Mouse (Mus musculus) bone marrow macrophage, adult 2 months (primary cell): ENCODE measurements around the gene Coro2b. TPM values are rescaled to one million over a fixed set of nuclear protein-coding genes. Genes with fewer than 3 reads are reported as not detected.
"Not testable (repeated sequence)": the region's sequence is repeated elsewhere in the genome, so short reads cannot be mapped to it uniquely, and the experiment has no call there.

Source experiments
- H3K27ac ChIP-seq: 2 replicates; pipeline ENCODE4 v1.5.1; 2012; ENCODE audit warnings: low read depth, low read length; ENCODE audit not compliant: insufficient read depth
- H3K4me1 ChIP-seq: 2 replicates; pipeline ENCODE4 v1.6.1; 2012; ENCODE audit warnings: low read length; ENCODE audit not compliant: control insufficient read depth, insufficient read depth
- H3K4me3 ChIP-seq: 2 replicates; pipeline ENCODE4 v1.5.1; 2012; ENCODE audit warnings: mild to moderate bottlenecking, low read length, moderate library complexity; ENCODE audit not compliant: insufficient read depth
- CTCF ChIP-seq: IDR thresholded peaks from 2 replicates; pipeline ENCODE4 v1.5.1; 2012; ENCODE audit warnings: low read depth, mild to moderate bottlenecking, low read length, moderate library complexity
- POLR2A ChIP-seq: IDR thresholded peaks from 2 replicates; pipeline ENCODE4 v1.6.1; 2012; ENCODE audit warnings: mild to moderate bottlenecking, low read depth, low read length, borderline replicate concordance
- polyA plus RNA-seq: library from polyadenylated mRNA; stranded (reverse); fragments of >200 nt; gene quantifications from 2 replicates; pipeline ENCODE4 v1.2.4, GENCODE M21; 2012; ENCODE audit not compliant: missing spikeins, insufficient read depth, insufficient read length

Gene Coro2b
- polyA plus RNA-seq, 1 experiment = 0.87 TPM

GRCm38 (mm10) chr9:62451585-62452372, 85.1 kb downstream of the Coro2b start:
- Histone ChIP-seq H3K4me1 (peaks cover 18% of the 10 kb centered on the region), H3K4me3 (no peak overlapping the region), H3K27ac (no peak overlapping the region)
- no peak for TF ChIP-seq CTCF
- no peak for TF ChIP-seq POLR2A

GRCm38 (mm10) chr9:62450862-62451261, 86.0 kb downstream of the Coro2b start:
- no peak for TF ChIP-seq CTCF
- TF ChIP-seq POLR2A = no peak
- H3K27ac ChIP-seq = no peak overlapping the region
- peaks cover 18% of the 10 kb centered on the region for H3K4me1 ChIP-seq
- no peak overlapping the region for H3K4me3 ChIP-seq

GRCm38 (mm10) chr9:62450355-62450754, 86.5 kb downstream of the Coro2b start:
- Histone ChIP-seq H3K4me3 (no peak overlapping the region), H3K27ac (no peak overlapping the region), H3K4me1 (peaks cover 14% of the 10 kb centered on the region)
- TF ChIP-seq POLR2A = no peak
- TF ChIP-seq CTCF = no peak

DNA sequence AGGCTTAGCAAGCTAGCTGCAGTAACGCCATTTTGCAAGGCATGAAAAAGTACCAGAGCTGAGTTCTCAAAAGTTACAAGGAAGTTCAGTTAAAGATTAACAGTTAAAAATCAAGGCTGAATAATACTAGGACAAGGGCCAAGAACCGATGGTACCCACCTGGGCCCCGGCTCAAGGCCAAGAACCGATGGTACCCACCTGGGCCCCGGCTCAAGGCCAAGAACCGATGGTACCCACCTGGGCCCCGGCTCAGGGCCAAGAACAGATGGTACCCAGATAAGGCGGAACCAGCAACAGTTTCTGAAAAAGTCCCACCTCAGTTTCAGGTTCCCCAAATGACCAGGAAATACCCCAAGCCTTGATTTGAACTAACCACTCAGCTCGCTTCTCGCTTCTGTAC, 89.5 kb downstream of the Coro2b start:
- not testable (repeated sequence) for H3K4me1 ChIP-seq, H3K4me3 ChIP-seq

DNA sequence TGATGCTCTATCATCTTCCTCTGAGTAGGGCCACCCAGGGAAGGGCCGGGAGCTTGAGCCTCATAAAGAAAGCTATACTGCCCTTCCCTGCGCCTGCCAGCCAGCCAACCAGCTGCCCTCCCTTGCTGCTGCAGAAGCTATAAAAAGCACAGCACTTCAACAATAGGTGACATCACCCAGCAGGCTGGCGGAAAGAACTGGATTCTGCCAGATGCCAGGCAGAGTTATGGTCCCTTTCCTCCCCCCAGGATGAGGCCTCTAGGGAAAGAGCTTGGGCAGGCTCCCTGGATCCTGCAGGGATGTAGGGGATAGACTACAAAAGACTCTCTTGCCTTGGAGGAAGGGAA, 98.1 kb downstream of the Coro2b start:
- peaks cover 28% of the 10 kb centered on the region for H3K4me1 ChIP-seq
- H3K4me3 ChIP-seq = no peak overlapping the region
- no peak overlapping the region for H3K27ac ChIP-seq
- TF ChIP-seq POLR2A (no peak), CTCF (no peak)

More for the DNA sequence above, 89.5 kb downstream of the Coro2b start:
- H3K27ac ChIP-seq = not testable (repeated sequence)

DNA sequence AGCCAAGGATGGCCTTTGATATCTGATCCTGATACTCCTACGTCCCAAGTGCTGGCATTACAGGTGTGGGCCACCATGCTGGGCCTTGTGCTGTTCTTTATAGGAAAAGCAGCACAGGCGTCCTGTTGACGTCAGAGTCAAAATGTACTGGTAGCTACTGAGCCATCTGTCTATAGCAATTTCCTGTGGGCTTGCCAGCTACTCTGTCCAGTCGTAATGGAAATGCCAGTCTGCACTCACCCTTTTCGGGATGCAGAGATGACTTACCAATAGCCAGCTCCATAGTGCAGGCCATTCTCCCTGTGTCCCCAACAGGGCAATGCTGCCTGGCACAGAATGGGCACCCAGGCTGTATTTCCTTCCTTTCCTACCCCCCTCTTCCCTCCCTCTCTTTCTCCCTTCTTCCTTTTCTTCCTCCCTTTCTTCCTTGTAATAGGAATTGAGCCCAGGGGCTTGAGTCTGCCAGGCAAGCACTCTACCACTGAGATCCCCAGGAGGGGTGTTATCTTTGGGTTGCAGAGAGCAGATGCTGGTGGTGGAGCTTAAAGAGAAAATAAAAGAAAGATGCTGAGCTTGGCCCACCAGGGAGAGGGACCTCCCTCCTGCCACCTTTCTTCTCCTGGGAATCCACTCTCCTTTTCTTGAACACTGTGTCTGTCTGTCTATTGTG, 98.6 kb downstream of the Coro2b start:
- TF ChIP-seq POLR2A (no peak), CTCF (no peak)
- Histone ChIP-seq H3K4me3 (no peak overlapping the region), H3K27ac (no peak overlapping the region)

DNA sequence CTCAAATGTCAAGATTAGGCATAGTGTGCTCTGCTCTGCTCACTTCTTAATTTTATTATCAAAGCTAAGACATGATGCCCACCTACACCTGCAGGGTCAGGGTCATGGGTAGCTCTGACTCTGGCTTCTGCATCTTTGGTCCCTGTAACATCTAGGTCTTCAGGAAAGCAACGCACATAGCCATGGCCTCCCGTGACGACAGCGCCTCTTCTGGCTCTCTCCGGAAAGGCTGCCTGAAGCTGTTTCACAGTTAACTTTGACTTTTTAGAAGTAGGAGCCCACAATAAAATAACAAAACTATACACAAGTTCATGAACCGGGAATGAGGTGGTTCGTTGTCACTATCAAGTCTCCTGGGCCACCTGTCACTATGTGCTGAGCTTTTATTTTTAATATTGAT, 99.4 kb downstream of the Coro2b start:
- Histone ChIP-seq H3K4me3 (no peak overlapping the region), H3K27ac (no peak overlapping the region), H3K4me1 (peaks cover 28% of the 10 kb centered on the region)
- TF ChIP-seq CTCF (no peak), POLR2A (no peak)

More for the DNA sequence above, 98.6 kb downstream of the Coro2b start:
- H3K4me1 ChIP-seq = peaks cover 28% of the 10 kb centered on the region

- no peak overlapping the region for H3K4me3 ChIP-seq
Measured at GRCm38 (mm10) chr9:62435613-62436318, 101.1 kb downstream of the Coro2b start.

DNA sequence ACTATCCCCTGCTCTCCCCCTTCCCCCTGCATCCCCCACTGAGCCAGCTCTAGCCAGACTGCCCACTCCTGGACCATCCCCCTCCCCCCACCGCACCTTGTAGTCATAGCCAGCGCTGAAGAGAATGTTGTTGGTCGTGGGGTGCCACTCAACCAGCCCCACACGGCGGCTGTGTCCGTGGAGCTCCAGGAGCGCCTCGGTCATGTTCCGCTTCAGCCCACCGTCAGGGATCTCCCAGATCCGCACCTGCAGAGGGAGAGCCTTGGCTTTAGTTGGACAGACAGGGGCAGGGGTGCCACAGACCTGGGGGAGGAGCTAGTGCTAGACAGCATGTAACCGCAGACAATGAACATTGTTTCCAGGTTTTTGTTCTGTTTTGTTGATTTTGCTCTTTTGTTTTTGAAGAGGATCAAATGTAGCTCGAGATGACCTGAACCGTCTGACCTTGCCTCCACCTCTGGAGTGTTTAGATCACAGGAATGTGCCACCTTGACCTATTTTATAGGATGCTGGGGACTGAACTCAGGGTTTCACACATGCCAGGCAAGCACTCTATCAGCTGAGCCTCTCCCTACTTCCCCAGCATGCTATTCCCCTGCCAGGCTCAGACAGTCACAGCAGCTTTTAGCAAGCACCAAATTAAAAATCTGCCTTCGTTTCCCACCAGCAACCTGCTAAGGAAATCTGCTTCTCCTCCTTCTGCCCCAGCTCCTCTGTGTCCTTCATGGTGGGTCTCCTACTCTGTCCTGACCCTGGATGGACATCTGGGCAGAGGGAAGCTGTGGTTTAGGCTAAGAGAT, 104.4 kb downstream of the Coro2b start:
- no peak overlapping the region for H3K27ac ChIP-seq
- H3K4me3 ChIP-seq = no peak overlapping the region
- H3K4me1 ChIP-seq = peaks cover 17% of the 10 kb centered on the region
- TF ChIP-seq CTCF = no peak
- TF ChIP-seq POLR2A = no peak

More at GRCm38 (mm10) chr9:62435613-62436318, 101.1 kb downstream of the Coro2b start:
- peaks cover 28% of the 10 kb centered on the region for H3K4me1 ChIP-seq
- H3K27ac ChIP-seq = peak overlapping the region; percentile 86
- TF ChIP-seq CTCF = no peak
- TF ChIP-seq POLR2A = no peak
